Mouse (Mus musculus): ENCODE results near the gene Spock1. TPM values are rescaled to one million over a fixed set of nuclear protein-coding genes. Genes with fewer than 3 reads are reported as not detected.

The Spock1 gene
- polyA plus RNA-seq, 1 experiment from 2014 or later: 111 TPM

GRCm38 (mm10) chr13:57459978-57460377, 448.2 kb downstream of the Spock1 start:
- Histone ChIP-seq H3K4me2 (no peak overlapping the region), H3K9ac (replicated peaks) (no peak overlapping the region), H3K4me1 (peaks cover 17% of the 10 kb centered on the region), H3K27me3 (replicated peaks) (no peaks in the 10 kb centered on the region), H3K27ac (replicated peaks) (peak overlapping the region; percentile 66), H3K9me3 (replicated peaks) (no peaks in the 10 kb centered on the region), H3K4me3 (replicated peaks) (no peak overlapping the region), H3K36me3 (no peaks in the 10 kb centered on the region)
- WGBS: 48% methylated on average over 8 of the region's 8 CpGs
- peak; percentile 62 for ATAC-seq (ENCODE audit: low FRiP score)

DNA sequence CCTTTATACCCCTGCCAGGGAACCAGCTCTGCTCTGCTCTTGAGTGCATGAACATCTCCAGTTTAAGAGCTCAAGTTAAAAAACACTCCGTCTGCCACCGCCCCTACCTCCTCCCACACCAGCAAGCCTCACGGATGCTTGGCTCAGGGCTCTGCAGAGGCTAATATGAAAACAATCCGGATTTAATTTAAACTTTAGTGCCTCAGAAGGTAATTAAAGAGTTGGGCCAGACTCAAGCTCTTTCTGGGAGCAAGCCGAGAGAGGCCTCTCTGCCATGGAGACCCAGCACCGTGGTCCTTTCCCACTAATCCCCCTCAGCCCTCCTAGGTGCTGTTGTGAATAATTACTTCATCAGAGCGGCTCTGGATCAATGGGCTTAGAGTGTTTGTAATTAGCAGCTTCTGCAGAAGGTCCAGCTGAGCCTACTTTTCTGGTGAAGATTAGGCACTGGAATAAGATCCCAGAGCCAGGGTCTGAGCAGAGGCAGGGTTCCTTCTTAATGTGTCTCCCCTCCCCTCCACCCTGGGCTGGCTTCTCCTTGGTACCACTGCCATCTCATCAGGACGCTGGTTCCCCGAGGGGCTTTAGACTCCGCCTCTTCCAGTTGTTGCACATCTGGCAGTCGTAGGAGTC, 457.8 kb downstream of the Spock1 start:
- Histone ChIP-seq H3K4me2 (no peak overlapping the region), H3K9ac (replicated peaks) (no peak overlapping the region), H3K36me3 (no peaks in the 10 kb centered on the region), H3K27me3 (replicated peaks) (no peaks in the 10 kb centered on the region), H3K4me1 (peaks cover 48% of the 10 kb centered on the region), H3K27ac (replicated peaks) (peak overlapping the region; percentile 75), H3K9me3 (replicated peaks) (no peaks in the 10 kb centered on the region), H3K4me3 (replicated peaks) (no peak overlapping the region)
- WGBS: 27% methylated on average over 11 of the region's 11 CpGs
- peak; percentile 83 for ATAC-seq (ENCODE audit: low FRiP score)

DNA sequence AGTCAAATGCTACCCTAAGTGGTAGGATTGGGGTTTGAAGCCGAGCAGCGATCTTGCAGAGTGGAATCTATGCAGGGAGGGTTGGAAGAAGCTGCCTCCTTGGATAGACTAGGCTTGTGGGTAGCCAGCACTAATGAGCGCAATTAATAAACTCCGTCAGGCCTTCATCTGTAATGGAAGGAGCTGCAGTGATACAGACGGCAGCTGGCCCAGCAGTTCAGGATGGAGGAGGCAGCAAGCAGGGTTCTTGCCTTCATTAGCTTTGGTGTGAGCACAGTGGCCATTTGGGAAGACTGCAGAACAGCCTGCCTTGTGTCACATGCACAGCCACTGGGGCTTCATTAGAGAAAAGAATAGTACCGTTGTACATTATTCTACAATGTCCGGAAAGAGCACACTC, 459.2 kb downstream of the Spock1 start:
- H3K9me3 ChIP-seq (replicated peaks): no peaks in the 10 kb centered on the region
- peaks cover 42% of the 10 kb centered on the region for H3K4me1 ChIP-seq
- no peak overlapping the region for H3K4me2 ChIP-seq
- no peaks in the 10 kb centered on the region for H3K36me3 ChIP-seq
- WGBS: 56% methylated on average over 7 of the region's 7 CpGs
- H3K9ac ChIP-seq (replicated peaks): no peak overlapping the region
- peak overlapping the region; percentile 75 for H3K27ac ChIP-seq (replicated peaks)
- no peak overlapping the region for H3K4me3 ChIP-seq (replicated peaks)
- no peak; the same call in 1 of the 2 replicates for ATAC-seq (ENCODE audit: low FRiP score)
- H3K27me3 ChIP-seq (replicated peaks): no peaks in the 10 kb centered on the region

- Histone ChIP-seq H3K9me3 (replicated peaks) (no peaks in the 10 kb centered on the region), H3K4me1 (peaks cover 27% of the 10 kb centered on the region), H3K36me3 (no peaks in the 10 kb centered on the region), H3K27me3 (replicated peaks) (no peaks in the 10 kb centered on the region), H3K4me2 (no peak overlapping the region), H3K9ac (replicated peaks) (no peak overlapping the region), H3K4me3 (replicated peaks) (no peak overlapping the region), H3K27ac (replicated peaks) (no peak overlapping the region)
- 84% methylated on average over 3 of the region's 3 CpGs for WGBS
- no peak for ATAC-seq (ENCODE audit: low FRiP score)
Measured at GRCm38 (mm10) chr13:57444977-57445376, 463.2 kb downstream of the Spock1 start.

DNA sequence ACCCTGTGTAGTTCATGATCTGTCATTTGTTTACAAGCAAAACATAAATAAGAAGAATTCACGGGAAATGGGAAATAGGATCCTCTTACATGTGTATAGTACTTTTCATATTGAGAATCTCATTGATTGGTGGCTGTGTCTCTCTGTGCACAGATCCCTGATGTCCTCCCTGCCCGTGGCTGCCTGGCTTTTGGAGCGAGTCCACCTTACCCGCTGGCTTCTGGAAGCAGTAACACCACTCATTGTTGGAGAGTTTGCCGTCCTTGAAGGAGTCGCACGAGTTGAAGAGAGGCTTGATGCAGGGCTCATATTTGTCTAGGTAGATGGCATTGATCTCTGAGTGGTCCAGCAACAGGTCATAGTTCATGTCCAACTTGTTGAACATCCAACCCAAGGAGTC, 468.0 kb downstream of the Spock1 start:
- Histone ChIP-seq H3K4me2 (no peak overlapping the region), H3K4me3 (replicated peaks) (no peak overlapping the region), H3K36me3 (no peaks in the 10 kb centered on the region), H3K9me3 (replicated peaks) (no peaks in the 10 kb centered on the region), H3K27me3 (replicated peaks) (no peaks in the 10 kb centered on the region), H3K9ac (replicated peaks) (no peak overlapping the region), H3K27ac (replicated peaks) (no peak overlapping the region), H3K4me1 (no peaks in the 10 kb centered on the region)
- ATAC-seq (ENCODE audit: low FRiP score): no peak
- WGBS: 94% methylated on average over 7 of the region's 7 CpGs

GRCm38 (mm10) chr13:57435726-57436220, 472.4 kb downstream of the Spock1 start:
- H3K4me2 ChIP-seq: no peak overlapping the region
- WGBS: 91% methylated on average over 10 of the region's 10 CpGs
- H3K27me3 ChIP-seq (replicated peaks): no peaks in the 10 kb centered on the region
- H3K9me3 ChIP-seq (replicated peaks): no peaks in the 10 kb centered on the region
- no peaks in the 10 kb centered on the region for H3K4me1 ChIP-seq
- no peak overlapping the region for H3K4me3 ChIP-seq (replicated peaks)
- no peak overlapping the region for H3K27ac ChIP-seq (replicated peaks)
- H3K36me3 ChIP-seq: no peaks in the 10 kb centered on the region
- no peak for ATAC-seq (ENCODE audit: low FRiP score)
- no peak overlapping the region for H3K9ac ChIP-seq (replicated peaks)

- Histone ChIP-seq H3K9ac (replicated peaks) (no peak overlapping the region), H3K4me3 (replicated peaks) (no peak overlapping the region), H3K9me3 (replicated peaks) (no peaks in the 10 kb centered on the region), H3K36me3 (no peaks in the 10 kb centered on the region), H3K27me3 (replicated peaks) (no peaks in the 10 kb centered on the region), H3K27ac (replicated peaks) (no peak overlapping the region), H3K4me2 (no peak overlapping the region), H3K4me1 (no peaks in the 10 kb centered on the region; the same call in 1 of the 2 replicates)
- 92% methylated on average over 4 of the region's 4 CpGs for WGBS
- no peak for ATAC-seq (ENCODE audit: low FRiP score)
Measured at GRCm38 (mm10) chr13:57433848-57434247, 474.3 kb downstream of the Spock1 start.

GRCm38 (mm10) chr13:57431815-57432214, 476.3 kb downstream of the Spock1 start:
- H3K27ac ChIP-seq (replicated peaks): no peak overlapping the region
- H3K27me3 ChIP-seq (replicated peaks): no peaks in the 10 kb centered on the region
- no peak overlapping the region for H3K9ac ChIP-seq (replicated peaks)
- H3K36me3 ChIP-seq: no peaks in the 10 kb centered on the region
- no peaks in the 10 kb centered on the region; the same call in 1 of the 2 replicates for H3K4me1 ChIP-seq
- no peaks in the 10 kb centered on the region for H3K9me3 ChIP-seq (replicated peaks)
- no peak for ATAC-seq (ENCODE audit: low FRiP score)
- WGBS: 80% methylated on average over 4 of the region's 4 CpGs
- no peak overlapping the region for H3K4me2 ChIP-seq
- H3K4me3 ChIP-seq (replicated peaks): no peak overlapping the region

DNA sequence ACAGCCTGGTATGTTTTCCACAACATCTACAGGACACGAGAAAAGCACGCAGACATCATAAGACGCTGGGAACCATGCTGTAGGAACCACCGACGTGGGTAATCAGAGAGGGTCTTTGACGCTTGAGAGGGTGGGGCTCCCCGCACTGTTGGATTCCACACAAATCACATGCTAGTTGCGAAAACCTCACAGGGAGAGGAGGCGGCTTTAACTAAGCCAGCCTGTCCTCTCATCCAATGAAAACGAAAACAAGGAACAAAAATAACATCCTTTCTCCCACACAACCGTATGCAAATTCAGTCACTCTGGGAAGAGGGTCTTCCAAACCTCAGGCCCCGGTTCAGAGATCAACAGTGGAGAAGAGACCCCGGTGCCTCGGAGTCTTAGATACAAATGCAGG, 479.3 kb downstream of the Spock1 start:
- Histone ChIP-seq H3K9ac (replicated peaks) (no peak overlapping the region), H3K36me3 (no peaks in the 10 kb centered on the region), H3K9me3 (replicated peaks) (no peaks in the 10 kb centered on the region), H3K4me2 (no peak overlapping the region), H3K4me3 (replicated peaks) (no peak overlapping the region), H3K4me1 (no peaks in the 10 kb centered on the region; the same call in 1 of the 2 replicates), H3K27me3 (replicated peaks) (no peaks in the 10 kb centered on the region), H3K27ac (replicated peaks) (no peak overlapping the region)
- 70% methylated on average over 14 of the region's 14 CpGs for WGBS
- no peak for ATAC-seq (ENCODE audit: low FRiP score)

GRCm38 (mm10) chr13:57418781-57419180, 489.4 kb downstream of the Spock1 start:
- no peaks in the 10 kb centered on the region for H3K27me3 ChIP-seq (replicated peaks)
- H3K36me3 ChIP-seq: no peaks in the 10 kb centered on the region
- no peak for ATAC-seq (ENCODE audit: low FRiP score)
- H3K9ac ChIP-seq (replicated peaks): no peak overlapping the region
- no peak overlapping the region for H3K27ac ChIP-seq (replicated peaks)
- H3K4me3 ChIP-seq (replicated peaks): no peak overlapping the region
- WGBS: 93% methylated on average over 5 of the region's 5 CpGs
- no peak overlapping the region for H3K4me2 ChIP-seq
- H3K9me3 ChIP-seq (replicated peaks): no peaks in the 10 kb centered on the region
- no peaks in the 10 kb centered on the region for H3K4me1 ChIP-seq

DNA sequence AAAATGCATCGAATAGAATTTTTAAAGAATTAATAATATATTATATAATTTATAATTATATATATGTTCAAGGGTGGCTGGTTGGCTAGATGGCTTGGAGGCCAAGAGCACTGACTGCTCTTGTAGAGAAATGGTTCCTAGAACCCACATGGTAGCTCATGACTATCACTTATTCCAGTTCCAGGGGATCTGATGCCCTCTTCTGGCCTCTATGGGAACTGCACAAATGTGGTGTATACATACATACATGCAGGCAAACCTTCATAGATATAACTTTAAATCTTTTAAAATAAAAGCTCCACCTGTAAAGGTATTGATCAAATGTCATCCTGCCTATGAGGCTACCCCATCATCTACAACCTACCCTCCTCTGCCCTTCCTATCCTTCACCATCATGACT, 493.4 kb downstream of the Spock1 start:
- WGBS: 100% methylated on average over 1 of the region's 1 CpGs
- Histone ChIP-seq H3K4me1 (no peaks in the 10 kb centered on the region), H3K4me3 (replicated peaks) (no peak overlapping the region)

GRCm38 (mm10) chr13:57407666-57408065, 500.5 kb downstream of the Spock1 start:
- H3K27me3 ChIP-seq (replicated peaks): no peaks in the 10 kb centered on the region
- no peaks in the 10 kb centered on the region for H3K36me3 ChIP-seq
- H3K9me3 ChIP-seq (replicated peaks): no peaks in the 10 kb centered on the region
- no peak overlapping the region for H3K9ac ChIP-seq (replicated peaks)
- H3K4me2 ChIP-seq: no peak overlapping the region
- WGBS: 53% methylated on average over 4 of the region's 4 CpGs
- H3K4me3 ChIP-seq (replicated peaks): no peak overlapping the region
- H3K27ac ChIP-seq (replicated peaks): no peak overlapping the region
- no peak for ATAC-seq (ENCODE audit: low FRiP score)
- no peaks in the 10 kb centered on the region for H3K4me1 ChIP-seq

More for the DNA sequence above, 493.4 kb downstream of the Spock1 start:
- Histone ChIP-seq H3K27ac (replicated peaks) (no peak overlapping the region), H3K4me2 (no peak overlapping the region), H3K9ac (replicated peaks) (no peak overlapping the region), H3K27me3 (replicated peaks) (no peaks in the 10 kb centered on the region), H3K9me3 (replicated peaks) (no peaks in the 10 kb centered on the region), H3K36me3 (no peaks in the 10 kb centered on the region)
- no peak for ATAC-seq (ENCODE audit: low FRiP score)
